Mouse (Mus musculus) skeletal muscle tissue, adult 2 months (tissue): ENCODE measurements at regions not wholly inside any gene's neighbourhood (a gene's known extent, or its start where the extent isn't known, plus 50 kb on each side); places are given as distances from the start of the nearest gene placed in this dataset.
A peak's percentile ranks its signal among the peaks of the same experiment; 100 is the strongest.
"Not testable (repeated sequence)": the region's sequence is repeated elsewhere in the genome, so short reads cannot be mapped to it uniquely, and the experiment has no call there.

Experiments used
- DNase-seq: peaks from one replicate; pipeline ENCODE4 v3.0.0-alpha.2; 2012; ENCODE audit warnings: low read depth, low spot score

GRCm38 (mm10) chr10:10270297-10270696 lies 201.8 kb downstream of the Adgb start:
- DNase-seq, result no peak

- no peak for DNase-seq
Measured at GRCm38 (mm10) chr10:10252540-10253318, 219.4 kb downstream of the Adgb start.

GRCm38 (mm10) chr10:10252136-10252535 lies 220.0 kb downstream of the Adgb start:
- no peak for DNase-seq

GRCm38 (mm10) chr10:10234894-10235523 lies 237.1 kb downstream of the Adgb start:
- DNase-seq, result no peak

- DNase-seq, result no peak
Measured at GRCm38 (mm10) chr10:10224582-10225144, 247.5 kb downstream of the Adgb start.

GRCm38 (mm10) chr10:10219726-10220125 lies 252.4 kb downstream of the Adgb start:
- no peak for DNase-seq

- DNase-seq, result no peak
Measured at GRCm38 (mm10) chr10:10216892-10217291, 255.2 kb downstream of the Adgb start.

- DNase-seq, result no peak
Measured at GRCm38 (mm10) chr10:10215376-10215775, 256.8 kb downstream of the Adgb start.

- DNase-seq, result no peak
Measured at GRCm38 (mm10) chr10:10208354-10208753, 263.8 kb downstream of the Adgb start.

- DNase-seq, result no peak
Measured at GRCm38 (mm10) chr10:10205805-10206520, 266.2 kb downstream of the Adgb start.

GRCm38 (mm10) chr10:10203982-10204381 lies 268.1 kb downstream of the Adgb start:
- no peak for DNase-seq

GRCm38 (mm10) chr10:10190308-10190707 lies 281.8 kb downstream of the Adgb start:
- DNase-seq, result no peak

- DNase-seq, result no peak
Measured at GRCm38 (mm10) chr10:10188113-10188512, 284.0 kb downstream of the Adgb start.

GRCm38 (mm10) chr10:10186721-10187120 lies 285.4 kb downstream of the Adgb start:
- no peak for DNase-seq

GRCm38 (mm10) chr10:10185298-10185883 lies 284.5 kb upstream of the Stxbp5 start:
- no peak for DNase-seq

GRCm38 (mm10) chr10:10184386-10184785 lies 283.5 kb upstream of the Stxbp5 start:
- DNase-seq, result peak; percentile 10

- not testable (repeated sequence) for DNase-seq
Measured at GRCm38 (mm10) chr10:10177037-10177436, 276.2 kb upstream of the Stxbp5 start.
